Mouse (Mus musculus): Measurements from ENCODE around the gene Cfd. TPM values are rescaled to one million over a fixed set of nuclear protein-coding genes. Genes with fewer than 3 reads are reported as not detected.

Cfd gene
- polyA plus RNA-seq, 1 experiment, result 48.6 TPM

DNA sequence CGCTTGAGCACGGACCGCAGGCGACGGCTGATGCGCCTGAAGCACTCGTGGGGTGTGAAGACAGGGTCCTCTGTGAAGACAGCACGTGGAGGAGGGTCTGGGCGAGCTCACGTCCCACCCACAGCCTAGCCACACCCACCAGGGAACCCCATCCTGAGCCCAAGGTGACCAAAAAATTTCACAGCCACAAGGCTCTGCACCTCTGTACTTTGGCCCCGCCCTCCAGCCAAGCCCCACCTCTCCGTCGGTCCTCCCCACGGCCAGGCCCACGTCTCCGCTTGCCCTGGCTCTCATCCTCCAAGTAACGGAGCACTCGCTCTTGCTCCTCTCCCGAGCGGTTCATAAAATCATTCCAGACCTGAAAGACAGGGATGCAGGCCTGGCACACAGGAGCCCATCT is 21.8 kb downstream of the Cfd start:
- TF ChIP-seq POLR2A (IDR thresholded peaks at IDR 0.05; ENCODE audit: low read depth, low read length), result no peak
- TF ChIP-seq CTCF (IDR thresholded peaks at IDR 0.05; ENCODE audit: extremely low read depth, insufficient read length, insufficient replicate concordance, low read depth, low read length), result no peak
- 78% methylated on average over 20 of the region's 20 CpGs for WGBS
- Histone ChIP-seq H3K27ac (ENCODE audit: insufficient read depth, low read depth, low read length) (no peak overlapping the region), H3K27me3 (ENCODE audit: control insufficient read depth, insufficient read depth, low read length) (no peaks in the 10 kb centered on the region), H3K36me3 (ENCODE audit: control insufficient read depth, insufficient read depth, low read length) (peaks cover 6% of the 10 kb centered on the region; the same call in 1 of the 2 replicates), H3K4me1 (ENCODE audit: control insufficient read depth, insufficient read depth, insufficient read length, low read length) (peaks cover 17% of the 10 kb centered on the region), H3K4me3 (ENCODE audit: low read depth, low read length) (no peak overlapping the region)

DNA sequence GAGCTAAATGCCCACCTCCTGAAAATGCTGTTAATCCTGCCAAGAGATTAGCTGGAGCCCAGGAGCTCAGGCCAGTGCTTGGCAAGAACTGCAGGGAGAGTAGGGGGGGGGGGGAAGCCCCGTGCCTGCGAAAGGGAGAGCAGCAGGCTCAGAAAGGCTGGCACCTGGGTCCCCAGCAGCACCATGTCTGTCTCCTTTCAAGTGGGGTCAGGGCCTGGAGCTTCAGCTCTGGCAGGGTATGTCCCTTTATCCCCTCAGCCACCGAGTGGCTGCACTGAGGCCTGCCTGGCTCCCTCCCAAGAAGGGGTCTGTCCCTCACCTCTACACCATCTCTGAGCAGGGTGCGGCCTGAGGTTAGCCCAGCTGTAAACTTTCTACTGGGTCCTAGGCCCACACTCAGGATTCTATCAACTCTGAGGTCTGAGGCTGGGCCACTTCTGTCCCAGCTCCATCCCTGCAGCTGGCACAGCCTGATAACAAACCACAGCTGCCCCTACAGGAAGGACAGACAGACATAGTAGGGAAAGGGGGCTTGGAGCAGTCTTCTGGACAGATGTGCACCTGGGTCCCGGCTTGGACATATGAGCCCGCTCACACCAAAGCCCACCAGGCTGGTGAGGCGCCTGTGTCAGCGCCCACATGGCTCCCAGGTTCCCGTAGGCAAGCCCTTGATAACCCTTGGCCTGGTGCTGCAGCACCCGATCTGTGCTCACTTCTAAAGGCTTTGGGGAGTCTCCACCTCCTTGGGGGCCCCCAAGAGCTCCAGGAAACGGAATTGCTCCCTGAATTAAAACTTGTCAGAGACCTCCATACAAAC is 23.7 kb downstream of the Cfd start:
- H3K27me3 ChIP-seq (ENCODE audit: control insufficient read depth, insufficient read depth, low read length), result no peaks in the 10 kb centered on the region
- peaks cover 20% of the 10 kb centered on the region for H3K4me1 ChIP-seq (ENCODE audit: control insufficient read depth, insufficient read depth, insufficient read length, low read length)
- WGBS, result 67% methylated on average over 11 of the region's 11 CpGs
- peaks cover 6% of the 10 kb centered on the region; the same call in 1 of the 2 replicates for H3K36me3 ChIP-seq (ENCODE audit: control insufficient read depth, insufficient read depth, low read length)
- 0 out of 2 replicates have a peak overlapping the region, but pooled peaks have one; percentile 21 for H3K27ac ChIP-seq (ENCODE audit: insufficient read depth, low read depth, low read length)
- no peak for TF ChIP-seq CTCF (IDR thresholded peaks at IDR 0.05; ENCODE audit: extremely low read depth, insufficient read length, insufficient replicate concordance, low read depth, low read length)
- TF ChIP-seq POLR2A (IDR thresholded peaks at IDR 0.05; ENCODE audit: low read depth, low read length), result no peak
- no peak overlapping the region for H3K4me3 ChIP-seq (ENCODE audit: low read depth, low read length)

DNA sequence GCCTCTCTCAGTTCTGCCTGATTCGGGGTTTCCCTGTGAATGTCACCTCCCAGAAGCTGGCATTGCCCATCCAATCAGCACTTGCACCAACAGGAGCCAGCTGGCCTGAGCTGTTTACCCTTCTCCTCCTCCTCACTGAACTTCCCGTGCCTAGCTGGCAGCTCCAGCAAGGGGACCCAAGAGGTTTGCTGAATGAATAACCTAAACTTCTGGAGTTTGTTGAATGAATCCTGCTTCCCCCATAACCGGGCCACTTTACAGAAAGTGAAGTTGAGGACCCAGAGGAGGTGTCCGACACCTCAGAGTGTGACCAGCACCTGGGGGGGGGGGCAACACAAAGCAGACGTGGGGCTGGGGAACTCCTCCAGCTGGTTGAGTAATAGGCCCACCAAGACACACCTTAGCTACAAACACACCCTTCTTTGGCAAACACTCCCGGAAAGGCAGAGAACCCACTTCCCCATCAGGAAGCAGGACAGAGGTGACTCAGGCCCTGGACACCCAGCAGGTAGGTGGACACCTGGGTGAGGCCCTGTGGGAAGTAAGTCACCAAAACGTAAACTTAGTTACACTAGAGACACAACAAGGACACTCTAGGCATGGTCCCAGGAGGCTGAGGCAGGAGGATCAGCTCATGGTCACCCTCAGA is 24.4 kb downstream of the Cfd start:
- WGBS, result 20% methylated on average over 7 of the region's 7 CpGs
- peaks cover 6% of the 10 kb centered on the region; the same call in 1 of the 2 replicates for H3K36me3 ChIP-seq (ENCODE audit: control insufficient read depth, insufficient read depth, low read length)
- peaks cover 21% of the 10 kb centered on the region for H3K4me1 ChIP-seq (ENCODE audit: control insufficient read depth, insufficient read depth, insufficient read length, low read length)
- 0 out of 2 replicates have a peak overlapping the region, but pooled peaks have one; percentile 34 for H3K27ac ChIP-seq (ENCODE audit: insufficient read depth, low read depth, low read length)
- H3K4me3 ChIP-seq (ENCODE audit: low read depth, low read length), result no peak overlapping the region
- no peaks in the 10 kb centered on the region for H3K27me3 ChIP-seq (ENCODE audit: control insufficient read depth, insufficient read depth, low read length)
- TF ChIP-seq CTCF (IDR thresholded peaks at IDR 0.05; ENCODE audit: extremely low read depth, insufficient read length, insufficient replicate concordance, low read depth, low read length), result no peak
- TF ChIP-seq POLR2A (IDR thresholded peaks at IDR 0.05; ENCODE audit: low read depth, low read length), result no peak

DNA sequence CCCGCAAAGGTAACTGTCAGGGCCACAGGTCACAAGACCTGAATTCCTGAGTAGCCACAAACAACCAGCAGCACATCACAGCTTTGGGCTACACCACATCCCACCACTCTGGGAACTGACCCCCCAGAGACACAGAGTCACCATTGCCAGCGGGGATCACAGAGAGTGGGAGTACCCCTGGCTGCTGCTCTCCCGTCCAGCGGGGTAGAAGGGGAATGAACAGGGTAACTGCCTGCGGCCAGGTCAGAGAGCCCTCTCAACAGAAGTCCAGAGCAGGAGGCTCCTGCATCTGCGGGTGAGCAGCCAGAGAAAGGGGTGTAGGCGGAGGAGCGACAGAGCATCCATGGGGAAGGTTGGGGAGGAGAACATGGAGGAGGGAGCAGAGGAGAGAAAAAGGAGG is 25.4 kb downstream of the Cfd start:
- peaks cover 24% of the 10 kb centered on the region for H3K4me1 ChIP-seq (ENCODE audit: control insufficient read depth, insufficient read depth, insufficient read length, low read length)
- 15% methylated on average over 8 of the region's 8 CpGs for WGBS
- peak overlapping the region; percentile 77 for H3K4me3 ChIP-seq (ENCODE audit: low read depth, low read length)
- TF ChIP-seq CTCF (IDR thresholded peaks at IDR 0.05; ENCODE audit: extremely low read depth, insufficient read length, insufficient replicate concordance, low read depth, low read length), result no peak
- no peak for TF ChIP-seq POLR2A (IDR thresholded peaks at IDR 0.05; ENCODE audit: low read depth, low read length)
- no peak overlapping the region for H3K27ac ChIP-seq (ENCODE audit: insufficient read depth, low read depth, low read length)
- H3K36me3 ChIP-seq (ENCODE audit: control insufficient read depth, insufficient read depth, low read length), result 0 out of 2 replicates have a peak, but pooled peaks cover 2% of the 10 kb centered on the region
- H3K27me3 ChIP-seq (ENCODE audit: control insufficient read depth, insufficient read depth, low read length), result peaks cover 4% of the 10 kb centered on the region; the same call in 1 of the 2 replicates

DNA sequence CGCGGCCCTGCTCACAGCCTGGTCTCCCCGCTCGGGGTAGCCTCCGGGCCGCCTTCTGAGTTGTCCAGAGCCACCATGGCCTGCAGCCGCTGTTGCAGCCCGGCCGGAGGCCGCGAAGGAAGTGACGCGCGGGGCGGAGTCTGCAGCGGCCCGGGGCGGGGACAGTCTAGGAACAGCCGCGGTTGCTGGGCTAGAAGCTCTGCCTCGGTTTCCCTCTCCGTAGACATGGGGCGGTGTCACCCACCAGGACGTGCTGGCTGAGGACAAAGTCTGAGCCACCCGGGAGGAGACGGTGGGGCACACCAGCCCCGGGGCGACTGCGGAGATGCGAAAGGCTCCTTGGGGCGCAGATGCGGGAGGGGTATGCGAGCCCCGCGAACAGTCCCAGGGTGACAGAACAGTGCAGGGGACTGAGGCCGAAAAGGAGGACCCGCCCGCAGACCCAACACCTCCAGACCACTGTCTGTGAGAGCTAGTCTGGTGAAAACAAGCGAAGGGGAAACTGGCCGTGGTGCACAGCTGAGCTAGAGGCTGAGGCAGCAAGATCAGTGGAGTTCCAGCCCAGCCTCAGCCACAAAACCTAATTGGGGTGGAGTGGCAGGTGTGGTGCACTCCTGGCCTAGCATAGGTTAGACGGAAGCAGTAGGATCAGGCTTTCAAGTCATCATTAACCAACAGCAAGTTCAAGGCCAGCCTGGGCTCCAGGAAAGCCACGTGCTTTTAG is 26.3 kb downstream of the Cfd start, which contains the start of gene Kiss1r:
Kiss1r (plus strand) TSS at position 164 of the 724 bp plus-strand sequence.
- WGBS, result 1% methylated on average over 42 of the region's 42 CpGs
- H3K27me3 ChIP-seq (ENCODE audit: control insufficient read depth, insufficient read depth, low read length), result peaks cover 12% of the 10 kb centered on the region; the same call in 1 of the 2 replicates
- peak within 1 kb of the TSS; percentile 31 for H3K27ac ChIP-seq (ENCODE audit: insufficient read depth, low read depth, low read length)
- 0 out of 2 replicates have a peak, but pooled peaks cover 2% of the 10 kb centered on the region for H3K36me3 ChIP-seq (ENCODE audit: control insufficient read depth, insufficient read depth, low read length)
- TF ChIP-seq POLR2A (IDR thresholded peaks at IDR 0.05; ENCODE audit: low read depth, low read length) (peak; percentile 91), CTCF (IDR thresholded peaks at IDR 0.05; ENCODE audit: extremely low read depth, insufficient read length, insufficient replicate concordance, low read depth, low read length) (no peak)
- H3K4me1 ChIP-seq (ENCODE audit: control insufficient read depth, insufficient read depth, insufficient read length, low read length), result peaks cover 30% of the 10 kb centered on the region
- peak within 1 kb of the TSS; percentile 77 for H3K4me3 ChIP-seq (ENCODE audit: low read depth, low read length)

DNA sequence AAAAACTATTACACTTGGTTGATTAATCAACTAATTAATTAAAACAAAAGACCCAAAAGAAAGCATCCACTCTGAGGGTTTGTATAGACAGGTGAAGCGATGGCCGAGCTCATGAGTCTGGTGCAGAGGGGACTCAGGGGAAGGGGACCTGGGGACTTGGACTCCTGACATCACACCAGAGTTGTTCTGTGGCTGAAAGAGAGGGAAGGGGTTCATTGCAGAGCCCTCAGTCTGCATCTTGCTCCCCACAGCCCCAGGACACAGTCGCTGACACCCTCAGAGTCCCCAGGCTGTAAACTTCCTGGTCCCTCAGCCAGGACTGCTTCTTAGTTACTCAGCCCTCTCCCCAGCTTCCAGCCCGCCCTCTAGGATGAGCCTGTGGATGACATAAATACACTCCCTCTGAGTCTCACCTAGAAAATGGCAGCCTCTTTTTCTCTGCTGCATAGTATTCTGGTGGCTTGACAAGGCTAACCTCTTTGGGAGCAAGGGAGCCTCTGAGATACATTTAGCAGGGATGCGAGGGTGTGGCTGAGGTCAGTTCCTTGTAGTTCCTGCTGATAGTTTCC is 27.0 kb downstream of the Cfd start:
- TF ChIP-seq CTCF (IDR thresholded peaks at IDR 0.05; ENCODE audit: extremely low read depth, insufficient read length, insufficient replicate concordance, low read depth, low read length) (no peak), POLR2A (IDR thresholded peaks at IDR 0.05; ENCODE audit: low read depth, low read length) (no peak)
- WGBS, result 79% methylated on average over 5 of the region's 5 CpGs
- no peaks in the 10 kb centered on the region for H3K36me3 ChIP-seq (ENCODE audit: control insufficient read depth, insufficient read depth, low read length)
- H3K27ac ChIP-seq (ENCODE audit: insufficient read depth, low read depth, low read length), result no peak overlapping the region; the same call in 1 of the 2 replicates
- peaks cover 30% of the 10 kb centered on the region for H3K4me1 ChIP-seq (ENCODE audit: control insufficient read depth, insufficient read depth, insufficient read length, low read length)
- peaks cover 12% of the 10 kb centered on the region; the same call in 1 of the 2 replicates for H3K27me3 ChIP-seq (ENCODE audit: control insufficient read depth, insufficient read depth, low read length)
- H3K4me3 ChIP-seq (ENCODE audit: low read depth, low read length), result no peak overlapping the region

Measured in small intestine, adult 2 months (tissue).